Mouse (Mus musculus): ENCODE measurements around the gene Sgcb.
"Not testable (repeated sequence)": the region's sequence is repeated elsewhere in the genome, so short reads cannot be mapped to it uniquely, and the experiment has no call there.

Gene Sgcb

DNA sequence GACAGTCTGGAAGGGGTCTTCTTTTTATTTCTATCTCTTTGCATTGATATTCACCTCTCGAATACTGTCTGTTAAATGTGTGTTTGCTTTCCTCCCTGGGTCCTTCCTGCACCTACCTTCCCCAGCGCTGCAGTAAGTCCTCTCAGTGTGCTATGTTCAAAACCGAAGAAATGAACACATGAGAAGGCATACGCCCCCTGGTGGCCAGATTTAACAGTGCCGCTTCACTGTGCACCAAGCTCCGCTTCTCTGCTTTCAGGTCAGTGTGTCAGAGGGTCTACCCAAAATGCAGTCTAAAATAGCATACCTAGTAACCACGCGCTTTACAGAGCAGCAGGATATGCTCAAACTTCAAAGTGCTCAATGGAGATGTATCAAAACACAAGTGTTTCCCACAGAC, 14.4 kb downstream of the Sgcb start:
- peak; percentile 61 to 77 for DNase-seq (ENCODE audit: low spot score in 2 of 2)

DNA sequence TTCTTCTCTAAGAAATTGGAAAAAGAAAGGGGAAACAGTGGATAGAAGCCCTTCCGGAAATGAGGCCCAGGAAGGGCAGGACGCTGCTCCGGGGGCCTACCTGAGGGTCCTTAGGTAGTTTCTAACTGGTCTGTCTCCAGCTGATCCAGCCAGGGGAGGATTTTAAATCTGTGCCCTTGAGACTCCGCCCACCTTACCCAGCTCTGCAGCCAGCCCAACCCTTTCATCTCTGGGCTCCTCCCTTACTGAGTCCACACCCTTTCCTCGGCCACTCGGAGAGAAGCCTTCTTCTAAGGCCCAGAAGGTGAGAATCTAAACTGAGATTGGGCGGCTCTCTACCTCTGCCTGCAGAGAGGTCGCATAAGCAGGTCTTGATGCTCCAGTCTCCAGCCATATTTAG, 15.3 kb downstream of the Sgcb start, which contains the start of gene Lrrc66:
Gene Lrrc66 (minus strand): TSS at position 236 of the 400 bp plus-strand sequence.
- no peak for DNase-seq (ENCODE audit: low spot score in 2 of 2)

DNA sequence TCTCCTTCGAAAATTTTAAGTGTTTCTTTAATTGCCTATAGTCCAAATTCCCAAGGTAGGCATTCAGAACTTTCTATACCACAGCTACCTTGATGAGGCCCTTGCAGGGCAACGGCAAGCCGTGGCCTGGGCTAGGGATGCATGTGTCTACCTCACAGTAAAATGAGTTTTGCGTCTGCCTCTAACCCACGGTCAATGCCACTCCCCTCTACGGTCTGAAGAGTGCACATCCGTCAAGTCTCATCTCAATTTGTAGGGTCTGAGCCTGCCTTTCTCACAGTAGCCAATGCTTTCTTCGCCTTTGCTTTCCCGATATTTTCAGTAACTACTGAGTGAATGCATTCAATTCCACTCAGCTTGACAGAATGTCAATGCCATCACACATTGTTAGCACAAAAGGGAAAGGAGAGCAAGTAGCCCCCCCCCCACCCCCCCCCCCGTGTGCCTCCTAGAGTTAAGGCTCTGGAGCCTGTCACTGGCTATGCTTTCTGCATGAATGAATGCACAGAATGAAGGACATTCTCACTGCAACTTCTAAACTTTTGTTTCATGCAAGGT, 16.5 kb downstream of the Sgcb start:
- DNase-seq (ENCODE audit: low spot score in 2 of 2), result no peak

DNA sequence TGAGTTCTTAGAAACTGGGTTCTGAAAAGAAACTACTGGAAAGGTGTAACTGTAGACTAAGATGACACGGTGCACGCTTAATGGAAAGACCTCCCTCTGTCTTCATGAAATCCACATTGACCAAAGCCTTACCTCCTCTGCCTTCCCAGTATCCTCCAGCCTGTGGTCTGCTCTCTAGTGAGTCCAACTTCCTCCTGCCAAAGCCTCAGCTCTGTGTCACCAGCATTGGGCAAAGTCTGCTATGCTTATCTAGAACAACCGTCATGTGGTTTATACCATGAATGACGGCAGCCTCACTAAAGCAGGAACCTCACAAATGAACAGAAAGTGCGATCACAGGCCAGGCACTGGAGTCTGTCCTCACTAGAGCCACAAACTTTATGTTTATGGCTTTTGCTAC, 17.4 kb downstream of the Sgcb start:
- DNase-seq (ENCODE audit: low spot score in 2 of 2), result no peak

DNA sequence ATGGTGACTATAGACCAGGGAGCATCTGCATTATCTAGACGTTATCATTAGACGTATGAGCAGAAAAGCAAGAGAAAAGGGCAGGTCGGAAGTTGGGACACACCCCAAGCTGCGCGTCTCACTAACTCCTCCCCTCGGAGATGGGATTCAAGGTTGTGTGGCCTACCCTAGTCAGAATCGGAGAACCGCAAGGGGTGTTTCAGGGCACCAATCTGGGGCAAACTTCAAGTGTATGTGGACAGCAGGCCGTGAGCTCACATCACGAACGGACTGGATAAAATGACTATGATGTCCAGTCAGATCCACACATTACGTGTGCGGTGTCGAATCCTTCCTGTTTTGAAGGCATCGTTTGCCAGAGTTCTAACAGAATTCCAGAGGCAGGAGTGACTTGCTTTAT, 19.6 kb downstream of the Sgcb start:
- no peak for DNase-seq (ENCODE audit: low spot score in 2 of 2)

DNA sequence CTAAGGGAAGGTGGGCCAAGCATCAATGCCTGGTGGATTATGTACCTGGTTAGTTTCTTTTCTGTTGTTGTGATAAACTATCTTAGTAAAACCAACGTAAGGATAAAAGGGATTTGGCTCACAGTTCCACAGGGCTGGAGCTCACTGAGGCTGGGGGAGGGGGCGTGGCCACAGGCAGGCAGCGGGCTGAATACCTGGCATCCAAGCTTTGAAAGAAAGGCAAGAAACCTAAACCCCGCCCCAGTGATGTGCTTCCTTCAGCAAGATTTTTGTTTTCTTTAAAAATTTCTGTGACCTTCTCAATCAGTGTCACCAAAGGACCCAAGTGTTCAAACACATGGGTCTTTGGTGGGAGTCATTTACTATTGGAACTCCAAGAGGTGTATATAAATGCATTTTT, 20.0 kb downstream of the Sgcb start:
- DNase-seq (ENCODE audit: low spot score in 2 of 2), result no peak

DNA sequence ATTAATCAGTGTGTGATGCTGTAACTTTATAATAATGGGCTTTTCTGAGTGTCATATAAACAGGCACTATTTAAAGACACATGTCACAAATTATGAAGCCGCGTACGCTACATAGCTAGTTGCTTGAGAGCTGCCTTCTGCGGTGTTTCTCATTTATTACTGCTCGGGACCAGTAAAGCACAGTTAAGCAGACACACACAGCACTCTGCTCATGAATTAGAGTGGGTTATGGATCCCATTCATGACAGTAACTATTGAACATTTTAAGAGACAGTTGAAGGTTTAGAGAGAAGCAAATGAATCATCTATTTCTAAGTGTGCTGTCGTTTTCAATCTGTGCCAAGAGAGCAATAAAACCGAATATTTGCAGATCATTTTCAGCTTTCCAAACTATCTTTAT, 20.7 kb downstream of the Sgcb start:
- no peak for DNase-seq (ENCODE audit: low spot score in 2 of 2)

DNA sequence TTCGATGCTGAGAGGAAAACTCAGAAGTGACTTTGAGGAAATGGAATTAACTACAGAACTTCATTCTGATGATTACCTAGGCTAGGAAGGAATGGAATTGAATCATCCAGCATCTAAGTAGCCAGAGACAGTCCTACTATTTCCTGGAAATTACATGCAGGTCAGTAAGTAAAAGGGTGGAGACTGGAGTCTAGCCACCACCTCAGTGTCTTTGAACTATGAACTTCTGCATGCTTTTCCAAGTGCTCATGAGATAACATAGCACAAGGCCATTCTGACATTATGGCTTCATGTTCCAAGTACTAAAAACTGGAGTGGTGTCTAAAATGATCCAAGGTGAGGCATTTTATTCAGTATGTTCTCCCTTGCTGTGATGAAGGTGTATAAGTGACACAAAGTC, 22.1 kb downstream of the Sgcb start:
- no peak for DNase-seq (ENCODE audit: low spot score in 2 of 2)

DNA sequence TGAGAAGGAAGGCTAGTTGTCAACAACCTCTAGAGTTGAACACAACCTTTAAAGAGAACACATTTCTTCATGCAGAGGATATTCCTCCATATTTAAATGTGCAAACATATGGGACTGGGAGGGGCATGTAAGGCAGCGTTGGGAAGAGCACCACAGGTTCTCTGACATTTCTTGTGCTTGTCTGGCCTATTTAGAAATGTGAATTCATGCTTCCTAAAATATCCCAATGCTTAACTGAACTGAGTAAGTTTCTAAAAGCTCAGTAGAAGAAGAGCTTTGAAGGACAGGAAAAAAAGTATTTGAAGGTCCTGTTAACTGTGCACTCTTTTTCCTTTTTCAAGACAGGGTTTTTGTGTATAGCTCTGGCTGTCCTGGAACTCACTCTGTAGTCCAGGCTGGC, 28.6 kb downstream of the Sgcb start:
- DNase-seq (ENCODE audit: low spot score in 2 of 2), result no peak

DNA sequence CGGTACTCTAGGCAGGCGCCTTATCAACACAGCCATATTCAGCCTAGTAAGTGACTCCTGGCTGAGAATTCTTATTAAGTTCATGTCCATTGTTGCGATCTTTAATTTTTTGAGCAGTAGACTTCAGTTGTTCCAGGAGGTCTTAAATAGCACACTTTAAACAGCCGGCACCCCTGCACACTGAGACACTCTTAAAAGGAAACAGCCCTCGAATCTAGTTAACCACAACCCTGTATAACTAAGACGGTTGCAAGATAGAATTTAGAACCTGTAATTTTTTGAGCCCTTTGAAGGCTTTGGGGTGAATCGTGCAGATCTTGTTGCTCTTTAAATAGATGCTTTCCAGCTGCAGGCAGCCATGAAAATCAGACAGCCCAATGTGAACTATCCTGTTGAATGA, 32.4 kb downstream of the Sgcb start:
- DNase-seq (ENCODE audit: low spot score in 2 of 2), result no peak

DNA sequence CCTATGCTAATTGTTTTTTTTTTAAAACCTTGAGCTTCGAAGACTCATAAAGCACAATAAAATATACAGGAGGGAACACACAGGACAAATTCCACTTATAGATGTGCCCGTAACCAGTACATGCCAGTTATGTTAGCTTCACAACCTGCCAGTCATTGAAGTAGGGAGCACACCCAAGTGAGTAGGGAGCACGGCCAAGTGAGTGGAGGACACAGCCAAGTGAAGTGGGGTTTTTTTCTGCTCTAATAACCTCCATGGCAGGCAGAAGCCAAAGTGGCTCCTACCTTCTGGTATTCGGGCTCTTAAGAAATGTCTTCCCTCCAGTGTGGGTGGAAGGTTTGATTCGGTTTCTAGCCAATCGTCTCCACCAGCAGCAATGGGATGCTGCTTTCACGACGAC, 34.3 kb downstream of the Sgcb start:
- no peak for DNase-seq (ENCODE audit: low spot score in 2 of 2)

DNA sequence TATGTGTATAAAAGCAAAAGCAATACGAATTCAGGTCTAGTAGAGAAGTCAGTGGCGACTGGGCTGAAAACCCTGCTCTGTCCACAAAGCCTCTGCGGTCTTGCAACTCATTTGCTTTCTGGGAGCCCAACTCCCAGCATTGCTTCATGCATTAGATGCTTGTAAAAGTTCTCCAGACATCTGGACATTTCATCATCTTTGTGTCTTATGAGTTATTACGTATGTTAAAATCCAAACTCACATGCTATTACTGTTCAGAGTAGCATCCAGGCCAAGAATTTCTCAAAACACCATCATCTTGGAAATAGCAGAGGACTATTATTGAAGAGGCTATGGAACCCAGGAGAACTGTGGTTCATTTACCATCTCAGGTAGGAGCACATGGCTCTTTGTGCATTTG, 36.5 kb downstream of the Sgcb start:
- no peak for DNase-seq (ENCODE audit: low spot score in 2 of 2)

DNA sequence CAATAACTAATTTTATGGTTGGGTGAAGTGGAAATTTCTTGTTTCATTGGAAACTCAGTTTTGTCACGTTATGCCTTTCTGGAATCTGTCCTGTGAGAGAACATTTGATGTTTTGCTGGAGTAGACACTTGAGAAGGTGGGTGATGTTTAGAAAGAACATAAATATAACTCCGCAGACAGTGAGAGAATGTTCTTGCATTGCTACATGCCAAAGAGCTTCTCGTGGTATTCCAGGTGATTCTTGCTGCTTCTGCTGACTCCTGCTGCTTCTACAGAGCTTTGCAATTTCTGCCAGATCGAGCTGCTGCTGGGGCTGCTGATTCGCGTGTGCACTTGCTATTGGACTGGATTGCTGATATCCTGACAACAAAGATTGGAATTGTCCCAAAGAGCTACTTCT, 42.6 kb downstream of the Sgcb start:
- DNase-seq (ENCODE audit: low spot score in 2 of 2), result no peak

DNA sequence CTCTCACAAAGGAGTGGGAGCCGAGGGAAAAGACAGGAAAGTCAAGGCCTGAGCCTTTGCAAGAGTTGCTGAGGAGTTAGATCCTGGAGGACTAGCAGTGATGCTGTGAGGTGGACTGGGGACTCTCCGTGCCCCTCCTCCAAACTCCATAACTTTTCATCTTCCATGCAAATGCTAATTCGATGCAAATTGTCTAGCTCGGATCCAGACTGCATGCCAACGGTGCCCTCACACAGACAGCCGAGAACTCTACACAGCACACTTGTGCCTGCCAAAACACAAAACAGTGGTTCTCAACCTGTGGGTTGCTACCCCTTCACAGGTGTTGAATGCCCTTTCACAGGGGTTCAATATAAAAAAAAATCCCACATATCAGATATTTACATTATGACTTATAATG, 43.0 kb downstream of the Sgcb start:
- no peak for DNase-seq (ENCODE audit: low spot score in 2 of 2)

DNA sequence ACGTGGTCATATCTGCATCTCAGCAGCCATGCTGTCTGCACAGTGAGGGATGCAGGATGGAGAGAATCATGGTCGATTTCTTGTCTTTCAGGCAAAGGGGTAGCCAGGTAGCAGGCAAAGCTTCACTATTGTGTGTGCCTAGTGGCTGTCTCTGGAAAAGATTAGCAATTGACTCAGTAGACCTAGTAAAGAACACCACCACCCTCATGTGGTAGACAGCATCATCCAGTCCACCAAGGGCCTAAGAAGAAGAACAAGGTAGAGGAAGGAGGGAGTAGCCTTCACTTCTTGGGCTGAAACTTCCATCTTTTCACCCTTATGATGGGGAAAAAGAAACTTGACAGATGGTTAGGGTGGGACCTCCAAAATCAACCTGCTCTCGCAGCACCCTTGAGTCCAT, 44.7 kb downstream of the Sgcb start:
- no peak for DNase-seq (ENCODE audit: low spot score in 2 of 2)

DNA sequence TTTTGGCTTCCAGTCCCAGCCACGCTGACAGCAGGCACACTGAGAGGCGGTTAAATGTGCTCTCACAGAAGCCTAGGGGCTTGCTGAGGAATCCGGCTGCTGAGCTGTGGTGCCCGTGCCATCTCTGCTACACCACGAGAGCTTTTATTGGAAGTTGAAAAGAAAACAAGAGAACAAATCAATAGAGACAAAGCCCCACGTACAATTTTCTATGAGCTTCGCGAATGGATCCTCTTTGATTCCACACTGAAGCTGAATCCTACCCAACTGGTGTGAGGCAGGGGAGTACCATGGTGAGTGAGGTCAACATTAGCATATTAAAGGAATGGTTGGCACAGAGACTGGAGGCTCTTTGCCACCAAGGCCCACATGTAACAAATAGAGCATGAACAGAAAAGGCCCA, 46.2 kb downstream of the Sgcb start:
- DNase-seq (ENCODE audit: low spot score in 2 of 2), result no peak

DNA sequence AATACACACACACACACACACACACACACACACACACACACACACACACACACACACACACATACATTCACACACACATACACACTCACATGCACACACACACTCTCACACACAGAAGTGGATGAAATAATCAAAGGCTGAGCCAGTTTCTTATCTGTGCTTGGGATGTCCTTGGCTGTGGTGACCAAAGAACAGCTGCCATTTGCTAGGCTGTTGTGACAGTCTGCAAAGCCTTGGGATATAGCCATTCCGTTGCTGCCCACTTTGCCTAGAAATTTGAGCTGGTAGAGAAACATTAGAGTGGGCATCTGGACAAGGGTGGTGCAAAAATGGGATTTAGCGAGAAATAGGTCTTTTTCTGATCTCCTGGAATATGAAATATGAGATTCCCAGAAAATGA, 47.6 kb downstream of the Sgcb start:
- DNase-seq (ENCODE audit: low spot score in 2 of 2), result no peak

DNA sequence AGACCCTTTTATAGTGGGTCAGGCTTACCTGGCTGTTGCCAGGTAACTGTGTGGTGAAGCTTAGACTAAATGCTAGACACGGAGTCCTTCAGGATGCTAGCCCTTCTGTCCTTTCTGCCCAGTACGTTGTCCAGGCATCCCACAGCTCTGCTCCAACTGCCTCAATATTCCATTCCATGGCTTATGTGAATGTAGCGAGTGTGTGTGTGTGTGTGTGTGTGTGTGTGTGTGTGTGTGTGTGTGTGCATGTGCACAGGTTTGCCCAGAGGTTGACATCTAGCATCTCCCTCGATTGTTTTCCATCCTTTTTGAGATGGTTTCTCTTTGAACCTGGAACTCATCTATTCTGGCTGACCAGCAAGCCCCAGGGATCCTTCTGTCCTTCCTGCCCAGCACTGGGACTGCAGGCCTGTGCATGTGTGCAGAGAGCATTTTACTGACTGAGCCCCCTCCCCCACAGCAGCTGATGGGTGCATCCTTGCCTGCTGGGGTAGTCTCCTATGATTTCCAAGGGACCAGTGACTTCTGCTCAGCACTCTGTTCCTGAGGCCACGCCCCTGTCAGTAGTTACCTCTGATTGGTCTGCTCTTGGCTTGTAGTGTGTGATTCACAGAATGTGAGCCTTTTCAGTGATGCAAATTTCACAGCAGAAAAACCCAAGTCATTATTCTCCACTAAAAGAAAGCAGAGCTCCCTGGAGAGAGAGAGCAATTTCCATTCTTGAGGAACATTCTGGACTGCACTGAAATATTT, 48.5 kb downstream of the Sgcb start:
- DNase-seq (ENCODE audit: low spot score in 2 of 2), result no peak

DNA sequence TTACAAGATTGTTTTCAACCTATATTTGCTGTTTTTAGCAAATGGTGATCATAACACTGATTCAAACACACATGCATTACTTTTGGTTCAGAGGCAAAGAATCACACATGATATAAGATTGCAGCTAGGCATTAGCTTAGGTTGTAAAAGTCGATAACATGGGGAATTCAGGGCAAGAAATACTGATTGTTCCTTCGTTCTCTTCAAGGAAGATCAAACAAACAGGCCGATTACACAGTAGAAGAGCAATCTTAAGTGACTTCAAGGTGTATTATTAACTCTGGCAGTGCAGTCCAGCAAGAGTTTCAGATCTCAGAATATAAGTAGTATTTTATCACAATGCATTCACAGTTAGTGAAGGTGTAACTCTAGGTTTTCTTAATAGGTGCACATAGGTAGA, 60.5 kb downstream of the Sgcb start:
- DNase-seq (ENCODE audit: low spot score in 2 of 2), result no peak

DNA sequence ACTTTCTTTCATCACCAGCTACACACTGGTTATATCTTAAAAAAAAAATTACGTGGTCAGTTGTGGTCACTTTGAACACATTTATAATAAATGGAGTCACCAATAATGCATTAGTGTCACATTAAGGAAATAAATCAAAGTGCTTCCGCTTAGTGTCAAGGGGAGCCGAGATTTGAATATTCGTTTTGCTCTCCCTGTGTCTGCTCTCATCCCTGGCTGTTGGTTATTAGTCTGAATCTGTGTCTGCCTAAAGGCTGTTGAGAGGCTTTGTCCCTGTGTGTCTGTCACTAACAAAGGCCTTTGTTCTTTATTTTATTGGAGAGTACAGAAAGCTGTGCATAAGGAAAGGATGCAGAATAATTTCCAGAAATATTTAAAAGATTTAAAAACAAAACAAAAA, 61.0 kb downstream of the Sgcb start:
- no peak for DNase-seq (ENCODE audit: low spot score in 2 of 2)

DNA sequence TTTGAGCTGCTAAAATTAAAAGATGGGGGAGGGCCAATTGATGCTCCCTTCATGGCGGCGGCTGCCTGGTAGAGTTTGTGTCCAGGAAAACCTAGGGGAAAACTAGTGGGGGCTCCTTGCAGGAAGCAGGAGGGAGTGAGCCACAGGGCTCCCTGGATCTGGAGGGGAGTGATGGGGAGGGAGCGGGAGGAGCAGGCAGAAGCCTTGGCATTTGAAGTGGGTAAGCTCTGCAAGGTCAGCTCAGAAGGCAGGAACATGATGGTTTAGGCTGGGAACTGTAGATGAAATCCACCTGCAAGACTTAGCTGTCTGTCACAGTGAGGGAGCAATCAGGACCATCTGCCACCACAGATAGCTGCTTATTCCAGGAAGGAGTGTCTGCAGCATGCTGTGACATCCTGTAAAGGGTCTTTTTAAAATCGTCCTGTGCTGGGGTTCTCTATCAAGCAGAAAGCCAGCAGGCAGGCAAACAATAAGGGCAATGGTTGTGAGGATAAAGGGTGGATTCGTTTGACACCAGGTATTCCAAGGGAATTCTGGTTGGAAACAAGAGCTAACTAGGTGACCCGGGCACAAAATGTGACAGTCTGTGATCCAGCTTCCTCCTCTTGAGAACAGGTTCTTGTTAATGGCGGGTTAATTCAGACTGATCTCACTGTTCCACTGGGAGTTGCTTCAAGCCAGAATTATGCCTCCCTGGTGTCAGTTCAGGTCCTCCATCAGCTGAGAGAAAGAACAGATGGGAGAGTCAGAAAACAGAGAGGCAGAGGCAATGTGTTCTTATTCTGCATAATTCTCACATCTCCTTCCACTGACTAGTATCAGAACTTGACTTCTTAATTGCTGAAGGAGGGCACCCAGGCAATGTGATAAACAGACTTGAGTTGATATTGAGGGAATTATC, 62.1 kb downstream of the Sgcb start:
- no peak for DNase-seq (ENCODE audit: low spot score in 2 of 2)

DNA sequence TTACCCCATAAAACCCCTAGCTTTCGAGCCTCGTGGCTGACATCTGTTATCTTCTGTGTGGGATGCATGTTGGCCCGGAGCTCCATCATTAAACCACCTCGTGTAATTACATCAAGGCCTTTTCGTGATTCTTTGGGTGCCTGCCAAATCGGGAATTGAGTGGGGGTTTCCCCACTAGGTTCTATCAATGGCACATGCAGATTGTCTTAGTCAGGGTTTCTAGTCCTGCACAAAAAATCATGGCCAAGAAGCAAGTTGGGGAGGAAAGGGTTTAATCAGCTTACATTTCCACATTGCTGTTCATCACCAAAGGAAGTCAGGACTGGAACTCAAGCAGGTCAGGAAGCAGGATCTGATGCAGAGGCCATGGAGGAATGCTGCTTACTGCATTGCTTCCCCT, 63.6 kb downstream of the Sgcb start:
- not testable (repeated sequence) for DNase-seq (ENCODE audit: low spot score in 2 of 2)

Data from frontal cortex, postnatal 10 days (tissue).